Mouse (Mus musculus) liver, embryonic 11.5 days (tissue): ENCODE measurements around the gene Anks3. TPM values are rescaled to one million over a fixed set of nuclear protein-coding genes. Genes with fewer than 3 reads are reported as not detected.

Experiments
- ATAC-seq: fragments of 200-750 bp; cut with Nextera tagmentation; replicated peaks from 2 replicates; pipeline ENCODE4 v1.8.0; 2017; ENCODE audit warnings: moderate number of reproducible peaks, mild to moderate bottlenecking, moderate TSS enrichment, moderate library complexity; ENCODE audit not compliant: low FRiP score
- DNase-seq: peaks from one replicate; pipeline ENCODE4 v3.0.0-alpha.2; 2017; ENCODE audit warnings: low spot score
- H3K27ac ChIP-seq: fragments of 300-500 bp; sonication (generic); 2 replicates; pipeline ENCODE4 v1.5.1; 2014; ENCODE audit warnings: mild to moderate bottlenecking, low read depth, low read length, control low read depth
- H3K27me3 ChIP-seq: fragments of 300-500 bp; sonication (generic); replicated peaks from 2 replicates; pipeline ENCODE4 v1.6.1; 2014; ENCODE audit warnings: low read length, mixed read lengths; ENCODE audit not compliant: control insufficient read depth, insufficient read depth
- H3K36me3 ChIP-seq: fragments of 300-500 bp; sonication (generic); 2 replicates; pipeline ENCODE4 v1.6.1; 2014; ENCODE audit warnings: mild to moderate bottlenecking, low read length, moderate library complexity, mixed read lengths; ENCODE audit not compliant: control insufficient read depth, insufficient read depth
- H3K4me1 ChIP-seq: fragments of 300-500 bp; sonication (generic); replicated peaks from 2 replicates; pipeline ENCODE4 v1.6.1; 2014; ENCODE audit warnings: low read length, mixed read lengths; ENCODE audit not compliant: control insufficient read depth, insufficient read depth
- H3K4me2 ChIP-seq: fragments of 300-500 bp; sonication (generic); 2 replicates; pipeline ENCODE4 v1.6.1; 2014; ENCODE audit warnings: mild to moderate bottlenecking, control low read depth, moderate library complexity
- H3K4me3 ChIP-seq: fragments of 300-500 bp; sonication (generic); 2 replicates; pipeline ENCODE4 v1.5.1; 2014; ENCODE audit warnings: low read depth, low read length, control low read depth
- H3K9ac ChIP-seq: fragments of 300-500 bp; sonication (generic); 2 replicates; pipeline ENCODE4 v1.6.1; 2014; ENCODE audit warnings: low read depth, low read length, control low read depth
- H3K9me3 ChIP-seq: fragments of 300-500 bp; sonication (generic); 2 replicates; pipeline ENCODE4 v1.6.1; 2016; ENCODE audit warnings: low read length, inconsistent platforms, mixed read lengths; ENCODE audit not compliant: control insufficient read depth
- WGBS: fragments of 180-500 bp; shearing (Covaris S2); extraction: QIAGEN DNeasy Blood & Tissue Kit; methylation state at CpG from one replicate; pipeline ENCODE4 v1.1.7; 2014; 5-methylcytosine and 5-hydroxymethylcytosine counted together
- polyA plus RNA-seq: library from polyadenylated mRNA; unstranded; fragments of >200 nt; fragmentation: Nextera tagmentation; extraction: Ambion mirVana; gene quantifications from 2 replicates; pipeline ENCODE4 v1.2.1, GENCODE M21; 2014

The Anks3 gene
- polyA plus RNA-seq = 28.1 and 30.0 TPM in 2 replicates

GRCm38 (mm10) chr16:4963797-4964709, at the start of gene Anks3:
Gene Anks3, minus strand, starts transcription at chr16:4964205.
- Histone ChIP-seq H3K4me2 (peak within 1 kb of the TSS; percentile 93), H3K36me3 (0 out of 2 replicates have a peak, but pooled peaks cover 2% of the 10 kb centered on the region), H3K4me1 (peaks cover 9% of the 10 kb centered on the region), H3K27me3 (no peaks in the 10 kb centered on the region), H3K27ac (peak within 1 kb of the TSS; percentile 79), H3K9me3 (no peaks in the 10 kb centered on the region), H3K4me3 (peak within 1 kb of the TSS; percentile 94), H3K9ac (peak within 1 kb of the TSS; percentile 80)
- ATAC-seq (peak; percentile 99), DNase-seq (peak; percentile 97)
- WGBS = under 1% methylated on average over 76 of the region's 76 CpGs

GRCm38 (mm10) chr16:5013054-5013838, 49.2 kb upstream of the Anks3 start, which contains the start of gene Rogdi:
Gene Rogdi, minus strand, starts transcription at chr16:5013553.
- peak within 1 kb of the TSS; percentile 63 for H3K9ac ChIP-seq
- H3K4me3 ChIP-seq = peak within 1 kb of the TSS; percentile 66
- 1% methylated on average over 62 of the region's 63 CpGs for WGBS
- DNase-seq (peak; percentile 95), ATAC-seq (peak; percentile 91)
- H3K4me2 ChIP-seq = peak within 1 kb of the TSS; percentile 98
- H3K27me3 ChIP-seq = no peaks in the 10 kb centered on the region
- peaks cover 17% of the 10 kb centered on the region for H3K4me1 ChIP-seq
- peak within 1 kb of the TSS; percentile 2; the same call in 1 of the 2 replicates for H3K27ac ChIP-seq
- H3K9me3 ChIP-seq = no peaks in the 10 kb centered on the region
- peaks cover 18% of the 10 kb centered on the region for H3K36me3 ChIP-seq

GRCm38 (mm10) chr16:5012036-5013005, 48.3 kb upstream of the Anks3 start:
- no peak for DNase-seq
- H3K36me3 ChIP-seq = peaks cover 12% of the 10 kb centered on the region
- H3K4me2 ChIP-seq = peak overlapping the region; percentile 98
- H3K4me3 ChIP-seq = peak overlapping the region; percentile 66
- peak overlapping the region; percentile 63 for H3K9ac ChIP-seq
- peak overlapping the region; percentile 2; the same call in 1 of the 2 replicates for H3K27ac ChIP-seq
- no peaks in the 10 kb centered on the region for H3K9me3 ChIP-seq
- no peaks in the 10 kb centered on the region for H3K27me3 ChIP-seq
- H3K4me1 ChIP-seq = peaks cover 17% of the 10 kb centered on the region
- peak; percentile 81 for ATAC-seq
- 42% methylated on average over 13 of the region's 13 CpGs for WGBS

GRCm38 (mm10) chr16:5011285-5011684, 47.3 kb upstream of the Anks3 start:
- Histone ChIP-seq H3K4me1 (peaks cover 17% of the 10 kb centered on the region), H3K4me2 (no peak overlapping the region), H3K9ac (no peak overlapping the region), H3K27me3 (no peaks in the 10 kb centered on the region), H3K27ac (no peak overlapping the region), H3K9me3 (no peaks in the 10 kb centered on the region), H3K36me3 (peaks cover 8% of the 10 kb centered on the region), H3K4me3 (no peak overlapping the region)
- ATAC-seq (no peak), DNase-seq (no peak)
- WGBS = 57% methylated on average over 7 of the region's 7 CpGs

GRCm38 (mm10) chr16:5010371-5010935, 46.4 kb upstream of the Anks3 start:
- Histone ChIP-seq H3K4me3 (no peak overlapping the region), H3K9me3 (no peaks in the 10 kb centered on the region), H3K36me3 (peaks cover 7% of the 10 kb centered on the region; the same call in 1 of the 2 replicates), H3K27ac (no peak overlapping the region), H3K4me1 (peaks cover 17% of the 10 kb centered on the region), H3K9ac (no peak overlapping the region), H3K4me2 (peak overlapping the region; percentile 16; the same call in 1 of the 2 replicates), H3K27me3 (no peaks in the 10 kb centered on the region)
- DNase-seq (no peak), ATAC-seq (no peak)
- WGBS = 85% methylated on average over 10 of the region's 10 CpGs

- DNase-seq = no peak
- no peak overlapping the region for H3K9ac ChIP-seq
- H3K27ac ChIP-seq = peak overlapping the region; percentile 4; the same call in 1 of the 2 replicates
- H3K4me2 ChIP-seq = no peak overlapping the region
- 80% methylated on average over 12 of the region's 12 CpGs for WGBS
- H3K27me3 ChIP-seq = no peaks in the 10 kb centered on the region
- H3K36me3 ChIP-seq = no peaks in the 10 kb centered on the region
- no peak overlapping the region for H3K4me3 ChIP-seq
- ATAC-seq = no peak
- no peaks in the 10 kb centered on the region for H3K9me3 ChIP-seq
- peaks cover 17% of the 10 kb centered on the region for H3K4me1 ChIP-seq
Measured at GRCm38 (mm10) chr16:5008076-5008475, 44.1 kb upstream of the Anks3 start.

- H3K27me3 ChIP-seq = no peaks in the 10 kb centered on the region
- 52% methylated on average over 6 of the region's 6 CpGs for WGBS
- no peaks in the 10 kb centered on the region for H3K9me3 ChIP-seq
- DNase-seq (no peak), ATAC-seq (no peak; the same call in 1 of the 2 replicates)
- no peak overlapping the region for H3K4me2 ChIP-seq
- H3K36me3 ChIP-seq = no peaks in the 10 kb centered on the region
- H3K4me3 ChIP-seq = no peak overlapping the region
- H3K27ac ChIP-seq = no peak overlapping the region; the same call in 1 of the 2 replicates
- no peak overlapping the region for H3K9ac ChIP-seq
- peaks cover 13% of the 10 kb centered on the region for H3K4me1 ChIP-seq
Measured at GRCm38 (mm10) chr16:5007492-5007891, 43.5 kb upstream of the Anks3 start.
